Mouse (Mus musculus): ENCODE measurements around the gene Fibp.

DNA sequence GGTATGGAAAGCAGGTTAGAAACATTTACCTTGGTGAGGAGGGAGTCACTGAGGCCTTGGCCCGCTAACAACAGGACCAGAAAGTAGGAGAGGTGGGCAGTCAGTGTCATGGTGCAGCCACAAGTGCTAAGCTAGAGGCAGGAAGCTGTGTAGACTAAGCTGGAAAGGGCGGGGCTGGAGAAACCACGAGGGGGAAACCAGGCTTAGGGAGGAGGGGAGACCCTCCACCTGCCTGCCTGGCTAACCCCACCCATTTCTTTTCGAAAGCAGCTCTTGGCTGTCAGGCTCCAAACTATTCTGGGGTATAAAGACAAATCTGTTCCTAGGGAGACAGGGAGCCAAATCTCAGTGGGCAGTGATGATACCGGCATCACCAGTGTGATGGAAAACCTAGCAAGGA, 8.0 kb downstream of the Fibp start, which contains the start of gene Ctsw:
- TF ChIP-seq CTCF (IDR thresholded peaks at IDR 0.05; ENCODE audit: extremely low read depth, insufficient read length, insufficient replicate concordance, low read depth, low read length) (no peak), POLR2A (IDR thresholded peaks at IDR 0.05; ENCODE audit: low read depth, low read length) (no peak)

Data from small intestine, adult 2 months (tissue).